In genomic region chr4:24496953-24497319, GRCm38 (mm10) we compare ENCODE assay signal across 8 mouse cellular contexts. TPM values are rescaled to one million over a fixed set of nuclear protein-coding genes. Genes with fewer than 3 reads are reported as not detected.
DNase-seq lines count a peak whose midpoint lies in the region; ATAC-seq and TF ChIP-seq lines count a peak whose summit lies in the region.

No protein-coding gene starts in this region.

- TF ChIP-seq CTCF in liver, adult 2 months (IDR thresholded peaks at IDR 0.05; ENCODE audit: low read depth, low read length): no peak
- no peak for TF ChIP-seq CTCF in intestine, postnatal 0 days (IDR thresholded peaks at IDR 0.05; ENCODE audit: low read depth)

- peak overlapping the region; percentile 74 for H3K4me3 ChIP-seq in liver, adult 2 months (ENCODE audit: insufficient read depth, low read depth, low read length)
- peak overlapping the region; percentile 78 for H3K4me3 ChIP-seq in embryonic facial prominence, embryonic 12.5 days
- peak overlapping the region; percentile 96 for H3K4me3 ChIP-seq in intestine, postnatal 0 days (ENCODE audit: low read depth, low read length)
- H3K4me3 ChIP-seq in neural tube, embryonic 14.5 days (ENCODE audit: low read depth, low read length): peak overlapping the region; percentile 88

- H3K27ac ChIP-seq in liver, adult 2 months (replicated peaks; ENCODE audit: insufficient read depth, low read depth, low read length): no peak overlapping the region
- peak overlapping the region; percentile 98; the same call in 1 of the 2 replicates for H3K27ac ChIP-seq in embryonic facial prominence, embryonic 12.5 days
- H3K27ac ChIP-seq in intestine, postnatal 0 days (ENCODE audit: low read depth, low read length): 0 out of 2 replicates have a peak overlapping the region, but pooled peaks have one; percentile 63
- H3K27ac ChIP-seq in neural tube, embryonic 14.5 days (ENCODE audit: low read depth, low read length): no peak overlapping the region

- no peaks in the 10 kb centered on the region for H3K79me2 ChIP-seq in liver, adult 2 months (ENCODE audit: control insufficient read depth, insufficient read depth, low read length)

- 1% methylated on average over 7 of the region's 7 CpGs for whole genome bisulfite sequencing in liver, adult 2 months
- WGBS in embryonic facial prominence, embryonic 12.5 days: 1% methylated on average over 7 of the region's 7 CpGs
- WGBS in intestine, postnatal 0 days: under 1% methylated on average over 7 of the region's 7 CpGs
- WGBS in neural tube, embryonic 14.5 days: 1% methylated on average over 7 of the region's 7 CpGs

- H3K4me1 ChIP-seq in liver, adult 2 months (ENCODE audit: control insufficient read depth, insufficient read depth, low read length): no peaks in the 10 kb centered on the region; the same call in 1 of the 2 replicates
- H3K4me1 ChIP-seq in embryonic facial prominence, embryonic 12.5 days: no peaks in the 10 kb centered on the region
- H3K4me1 ChIP-seq in intestine, postnatal 0 days (replicated peaks; ENCODE audit: control insufficient read depth, insufficient read depth, low read length): no peaks in the 10 kb centered on the region
- H3K4me1 ChIP-seq in neural tube, embryonic 14.5 days (ENCODE audit: control insufficient read depth, insufficient read depth, low read length): no peaks in the 10 kb centered on the region

- TF ChIP-seq POLR2A in liver, adult 2 months (IDR thresholded peaks at IDR 0.05; ENCODE audit: extremely low read depth, insufficient read depth, low read length): no peak

- H3K27me3 ChIP-seq in liver, adult 2 months (ENCODE audit: control insufficient read depth, insufficient read depth, low read length): no peaks in the 10 kb centered on the region
- H3K27me3 ChIP-seq in embryonic facial prominence, embryonic 12.5 days: no peaks in the 10 kb centered on the region
- H3K27me3 ChIP-seq in intestine, postnatal 0 days (replicated peaks; ENCODE audit: control insufficient read depth, insufficient read depth, low read length): no peaks in the 10 kb centered on the region
- H3K27me3 ChIP-seq in neural tube, embryonic 14.5 days (ENCODE audit: control insufficient read depth, insufficient read depth, low read length): no peaks in the 10 kb centered on the region; the same call in 1 of the 2 replicates

- H3K9ac ChIP-seq in liver, adult 2 months (ENCODE audit: low read depth, low read length): peak overlapping the region; percentile 69
- peak overlapping the region; percentile 87 for H3K9ac ChIP-seq in embryonic facial prominence, embryonic 12.5 days
- peak overlapping the region; percentile 93 for H3K9ac ChIP-seq in intestine, postnatal 0 days (ENCODE audit: low read depth, low read length)
- peak overlapping the region; percentile 86; the same call in 1 of the 2 replicates for H3K9ac ChIP-seq in neural tube, embryonic 14.5 days (replicated peaks; ENCODE audit: low read depth, low read length)

- no peak for DNase-seq in liver, adult 2 months (ENCODE audit: extremely low read depth, low read depth, low spot score)
- DNase-seq in liver: no peak
- DNase-seq in gastrocnemius, postnatal 4 days (ENCODE audit: low spot score in 2 of 2): no peak
- no peak for DNase-seq in urinary bladder, postnatal 10 days (ENCODE audit: low spot score)

- H3K9me3 ChIP-seq in embryonic facial prominence, embryonic 12.5 days: no peaks in the 10 kb centered on the region
- H3K9me3 ChIP-seq in intestine, postnatal 0 days (ENCODE audit: control insufficient read depth): no peaks in the 10 kb centered on the region
- no peaks in the 10 kb centered on the region for H3K9me3 ChIP-seq in neural tube, embryonic 14.5 days (ENCODE audit: control insufficient read depth, low read length)

- H3K36me3 ChIP-seq in liver, adult 2 months (ENCODE audit: control insufficient read depth, insufficient read depth, low read length): no peaks in the 10 kb centered on the region
- H3K36me3 ChIP-seq in embryonic facial prominence, embryonic 12.5 days: peaks cover 6% of the 10 kb centered on the region; the same call in 1 of the 2 replicates
- no peaks in the 10 kb centered on the region for H3K36me3 ChIP-seq in intestine, postnatal 0 days (ENCODE audit: control insufficient read depth, insufficient read depth)
- no peaks in the 10 kb centered on the region for H3K36me3 ChIP-seq in neural tube, embryonic 14.5 days (ENCODE audit: control insufficient read depth, insufficient read depth, low read length)

- no peak for ATAC-seq in embryonic facial prominence, embryonic 12.5 days (ENCODE audit: insufficient number of reproducible peaks, insufficient read depth, low FRiP score, low TSS enrichment)
- no peak for ATAC-seq in intestine, postnatal 0 days
- no peak for ATAC-seq in neural tube, embryonic 14.5 days (ENCODE audit: low read depth)
- ATAC-seq in inflammation-experienced regulatory T-cells, adult 6 months: no peak

- peak overlapping the region; percentile 73 for H3K4me2 ChIP-seq in embryonic facial prominence, embryonic 12.5 days (replicated peaks)
- peak overlapping the region; percentile 79 for H3K4me2 ChIP-seq in intestine, postnatal 0 days (replicated peaks; ENCODE audit: low read depth)
- H3K4me2 ChIP-seq in neural tube, embryonic 14.5 days (ENCODE audit: low read depth, low read length): peak overlapping the region; percentile 57

RNA-seq across cellular contexts. Expression of gene Mms22l, which starts 0.7 kb away (rescaled TPM):
- 2.8 and 4.2 TPM in 2 replicates for total RNA-seq in liver, adult 2 months (2014; rRNA removed)
- polyA plus RNA-seq in liver, adult 2 months (2012; rRNA removed): 0.89 and 0.92 TPM in 2 replicates
- polyA plus RNA-seq in embryonic facial prominence, embryonic 12.5 days (2016; fragmentation: Nextera tagmentation; extraction: Ambion mirVana): 33.4 and 38.6 TPM in 2 replicates
- polyA plus RNA-seq in intestine, postnatal 0 days (2015; fragmentation: Nextera tagmentation; extraction: Ambion mirVana): 6.9 and 8.2 TPM in 2 replicates
- 3.6 and 3.7 TPM in 2 replicates for polyA plus RNA-seq in neural tube, embryonic 14.5 days (2014; fragmentation: Nextera tagmentation; extraction: Ambion mirVana)
- total RNA-seq in gastrocnemius, postnatal 4 days (2021): 1 to 10 TPM; 7.6 to 9.5 TPM
- polyA plus RNA-seq in inflammation-experienced regulatory T-cells, adult 6 months (2017; shearing (Covaris generic)): 10 to 100 TPM in 1 of 3 experiments, 1 to 10 TPM in 2; 3.5 to 11.5 (median 4.7) TPM

Comparison
In these comparisons a context has a peak if more than half of its experiments do, and no peak if none do; other contexts are left out.
1. H3K27ac ChIP-seq: peak in embryonic facial prominence, embryonic 12.5 days (single experiment) and intestine, postnatal 0 days (single experiment); none in liver, adult 2 months (single experiment) and neural tube, embryonic 14.5 days (single experiment).
2. Peak in every context shown above with its lines, with median percentiles within 50 percentile points of each other: H3K4me3 ChIP-seq, H3K9ac ChIP-seq and H3K4me2 ChIP-seq.